Mouse (Mus musculus) E14TG2a.4 (cell line): ENCODE measurements around the gene Msx1.

Experiments
- CTCF ChIP-seq: conservative IDR thresholded peaks from 2 replicates; pipeline ENCODE4 v1.5.1; 2014; ENCODE audit warnings: low read length
- POU5F1 ChIP-seq: IDR thresholded peaks from 2 replicates; pipeline ENCODE4 v1.6.1; 2014; ENCODE audit warnings: low read length, borderline replicate concordance

DNA sequence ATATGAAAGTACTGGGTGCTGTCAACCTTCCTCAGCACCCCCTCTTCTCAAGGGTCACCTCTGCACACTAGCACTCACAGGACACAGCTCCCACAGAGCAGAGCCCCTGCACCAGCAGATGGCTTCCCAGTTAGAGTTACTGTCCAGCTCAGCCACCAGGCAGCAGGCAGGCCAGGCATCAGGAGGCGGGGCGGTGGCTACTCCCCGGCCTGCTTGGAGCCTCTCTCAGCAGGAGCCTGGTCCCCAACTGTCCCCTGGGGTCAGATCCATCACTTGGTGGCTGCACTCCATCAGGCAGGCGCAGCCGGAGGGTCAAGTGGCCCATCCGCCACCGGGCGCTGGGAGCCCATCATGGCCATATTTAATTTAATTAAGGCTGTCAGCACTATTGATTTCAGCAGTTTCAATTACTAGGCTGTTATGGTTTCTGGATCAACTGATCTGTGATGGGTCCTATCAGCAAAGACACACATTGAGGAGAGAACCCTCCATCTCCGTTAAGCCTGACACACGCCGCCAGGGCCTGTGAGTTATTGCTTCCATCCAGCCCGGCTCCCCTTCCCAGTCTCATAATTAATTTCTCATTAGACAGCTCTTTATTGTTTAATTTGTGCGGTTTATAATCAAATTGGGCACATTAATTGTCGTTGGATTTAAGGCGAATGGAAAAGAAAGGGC, 27.1 kb upstream of the Msx1 start:
- no peak for TF ChIP-seq CTCF
- no peak for TF ChIP-seq POU5F1
